27 mouse cellular contexts compared by ENCODE assay signal in genomic region chr7:81615031-81615430, GRCm38 (mm10). TPM values are rescaled to one million over a fixed set of nuclear protein-coding genes. Genes with fewer than 3 reads are reported as not detected.
DNase-seq lines count a peak whose midpoint lies in the region; ATAC-seq lines count a peak whose summit lies in the region.
"Had no signal": no experiment of that assay in that cellular context is flagged by ENCODE, and none has a peak within 500 bp of the region (broad histone marks: within the 10 kb centered on the region; RNA-seq: fewer than 3 reads in every experiment).

No protein-coding gene starts in this region.

- intact Hi-C loops in heart, postnatal 14 days (cut with DNase I) = no loop called here

- H3K4me1 ChIP-seq in hindbrain, embryonic 10.5 days (replicated peaks) = peaks cover 12% of the 10 kb centered on the region
- no peaks in the 10 kb centered on the region for H3K4me1 ChIP-seq in hindbrain, embryonic 11.5 days (replicated peaks; ENCODE audit: control insufficient read depth, insufficient read depth, low read length)
- H3K4me1 ChIP-seq: embryonic facial prominence, embryonic 13.5 days; embryonic facial prominence, embryonic 15.5 days; forebrain, embryonic 10.5 days; forebrain, embryonic 12.5 days had no signal

- H3K27ac ChIP-seq in hindbrain, embryonic 10.5 days = no peak overlapping the region
- H3K27ac ChIP-seq in hindbrain, embryonic 11.5 days (ENCODE audit: low read depth, low read length) = no peak overlapping the region
- H3K27ac ChIP-seq: embryonic facial prominence, embryonic 13.5 days; embryonic facial prominence, embryonic 15.5 days; forebrain, embryonic 10.5 days; forebrain, embryonic 12.5 days had no signal

- no peaks in the 10 kb centered on the region for H3K9me3 ChIP-seq in hindbrain, embryonic 10.5 days
- no peaks in the 10 kb centered on the region for H3K9me3 ChIP-seq in hindbrain, embryonic 11.5 days (ENCODE audit: control insufficient read depth, low read length)
- H3K9me3 ChIP-seq: embryonic facial prominence, embryonic 13.5 days; embryonic facial prominence, embryonic 15.5 days; forebrain, embryonic 10.5 days; forebrain, embryonic 12.5 days; G1E had no signal

- H3K4me2 ChIP-seq in hindbrain, embryonic 11.5 days (replicated peaks; ENCODE audit: low read depth, low read length) = no peak overlapping the region
- H3K4me2 ChIP-seq: embryonic facial prominence, embryonic 13.5 days; embryonic facial prominence, embryonic 15.5 days; forebrain, embryonic 12.5 days had no signal

- peaks cover 4% of the 10 kb centered on the region; the same call in 1 of the 2 replicates for H3K36me3 ChIP-seq in hindbrain, embryonic 10.5 days
- H3K36me3 ChIP-seq in hindbrain, embryonic 11.5 days (ENCODE audit: control insufficient read depth, insufficient read depth, low read length) = no peaks in the 10 kb centered on the region
- H3K36me3 ChIP-seq: embryonic facial prominence, embryonic 13.5 days; embryonic facial prominence, embryonic 15.5 days; forebrain, embryonic 10.5 days had no signal

- H3K9ac ChIP-seq in hindbrain, embryonic 11.5 days (ENCODE audit: low read depth, low read length) = no peak overlapping the region
- H3K9ac ChIP-seq: embryonic facial prominence, embryonic 13.5 days; embryonic facial prominence, embryonic 15.5 days; forebrain, embryonic 12.5 days had no signal

- 58% methylated on average over 9 of the region's 9 CpGs for WGBS in hindbrain, embryonic 10.5 days
- 60% methylated on average over 9 of the region's 9 CpGs for WGBS in hindbrain, embryonic 11.5 days

- H3K4me3 ChIP-seq in hindbrain, embryonic 10.5 days = no peak overlapping the region
- no peak overlapping the region for H3K4me3 ChIP-seq in hindbrain, embryonic 11.5 days (ENCODE audit: low read depth, low read length)
- H3K4me3 ChIP-seq: embryonic facial prominence, embryonic 13.5 days; embryonic facial prominence, embryonic 15.5 days; erythroblast, embryonic 14.5 days; forebrain, embryonic 10.5 days; forebrain, embryonic 12.5 days had no signal

- peak; percentile 8 for DNase-seq in hindbrain, embryonic 10.5 days (ENCODE audit: low spot score)
- no peak for DNase-seq in hindbrain, embryonic 11.5 days (ENCODE audit: low spot score)
- peak; percentile 95 for DNase-seq in R1 (ENCODE audit: low read depth, low spot score)
- DNase-seq in cerebellum, adult 9-11 months = no peak
- no peak for DNase-seq in heart, postnatal 14 days
- DNase-seq: adrenal gland, adult 8-10 months; adrenal gland, postnatal 14 days; adrenal gland, postnatal 36 days; B cell, adult 2 months; cerebellum, adult 11-12 months; cerebellum, adult 2 months; cerebellum, adult 9-10 months; cerebellum, postnatal 36 days; embryo, embryonic 11 days had no signal

- ATAC-seq in hindbrain, embryonic 11.5 days (ENCODE audit: low FRiP score) = no peak
- ATAC-seq: activated CD4-positive, CD25-positive, alpha-beta regulatory T cell, adult 4 months; CD4-positive, CD25-positive, alpha-beta regulatory T cell, adult 4 months; forebrain, embryonic 14.5 days; forebrain, embryonic 16.5 days; Patski had no signal

- H3K27me3 ChIP-seq in hindbrain, embryonic 10.5 days (ENCODE audit: insufficient read depth, poor library complexity, severe bottlenecking) = no peaks in the 10 kb centered on the region
- H3K27me3 ChIP-seq in hindbrain, embryonic 11.5 days (ENCODE audit: control insufficient read depth, insufficient read depth, low read length) = no peaks in the 10 kb centered on the region
- H3K27me3 ChIP-seq: CH12.LX; embryonic facial prominence, embryonic 13.5 days; embryonic facial prominence, embryonic 15.5 days; forebrain, embryonic 12.5 days; Patski had no signal

RNA-seq across cellular contexts. Expression of gene Whamm, which starts 44.0 kb away (rescaled TPM):
- polyA plus RNA-seq in hindbrain, embryonic 10.5 days (2016; fragmentation: Nextera tagmentation; extraction: Ambion mirVana) = 2.9 and 4.2 TPM in 2 replicates
- polyA plus RNA-seq in hindbrain, embryonic 11.5 days (2014; fragmentation: Nextera tagmentation; extraction: Ambion mirVana) = 7.5 and 9.0 TPM in 2 replicates
- total RNA-seq in heart, postnatal 14 days (2021) = 1 to 10 TPM; 8.6 to 9.1 TPM

RNA-seq across cellular contexts. Expression of gene Fsd2, which starts 48.3 kb away (rescaled TPM):
- polyA plus RNA-seq in hindbrain, embryonic 10.5 days (2016; fragmentation: Nextera tagmentation; extraction: Ambion mirVana) = 0.07 and 0.54 TPM in 2 replicates
- 0.29 and 0.52 TPM in 2 replicates for polyA plus RNA-seq in hindbrain, embryonic 11.5 days (2014; fragmentation: Nextera tagmentation; extraction: Ambion mirVana)
- total RNA-seq in heart, postnatal 14 days (2021) = 100 to 1,000 TPM; 241 to 254 TPM
- total RNA-seq: common myeloid progenitor, adult 5-6 weeks had no signal
- polyA plus RNA-seq: erythroblast, embryonic 14.5 days; G1E; Patski had no signal

Comparison
In these comparisons a context has a peak if more than half of its experiments do, and no peak if none do; other contexts are left out.
1. DNase-seq: peak in hindbrain, embryonic 10.5 days (single experiment) and R1 (single experiment); none in hindbrain, embryonic 11.5 days (single experiment), cerebellum, adult 9-11 months (single experiment) and heart, postnatal 14 days (0 of 2).